17 mouse cellular contexts compared by ENCODE assay signal in genomic region chr12:12274115-12274514, GRCm38 (mm10). TPM values are rescaled to one million over a fixed set of nuclear protein-coding genes. Genes with fewer than 3 reads are reported as not detected.
DNase-seq lines count a peak whose midpoint lies in the region; ATAC-seq and TF ChIP-seq lines count a peak whose summit lies in the region.
"Had no signal": no experiment of that assay in that cellular context is flagged by ENCODE, and none has a peak within 500 bp of the region (broad histone marks: within the 10 kb centered on the region; RNA-seq: fewer than 3 reads in every experiment).

No protein-coding gene starts in this region.

- DNase-seq in heart, adult 18-20 months, result no peak
- DNase-seq in ZHBTc4 (ENCODE audit: low read depth, low spot score), result peak; percentile 46
- no peak for DNase-seq in embryonic facial prominence, embryonic 14.5 days (ENCODE audit: low spot score)
- peak; percentile 92 for DNase-seq in heart, postnatal 0 days (ENCODE audit: low spot score)
- no peak for DNase-seq in cerebellum, adult 18-20 months
- no peak for DNase-seq in adrenal gland, adult 18-20 months (ENCODE audit: low spot score in 2 of 2)
- DNase-seq in left cerebral cortex, postnatal 36 days (ENCODE audit: low spot score in 2 of 2), result no peak
- DNase-seq: adrenal gland, postnatal 14 days; cerebellum, adult 11 months; gastrocnemius, postnatal 10 days; lung, embryonic 14.5 days; right cerebral cortex, postnatal 25 days had no signal

- H3K4me3 ChIP-seq in heart, embryonic 11.5 days (ENCODE audit: low read depth, low read length), result no peak overlapping the region
- no peak overlapping the region for H3K4me3 ChIP-seq in embryonic facial prominence, embryonic 14.5 days (ENCODE audit: low read depth, low read length)
- no peak overlapping the region for H3K4me3 ChIP-seq in heart, postnatal 0 days (ENCODE audit: low read depth, low read length)
- H3K4me3 ChIP-seq: megakaryocyte, embryonic 14.5 days; neural tube, embryonic 13.5 days had no signal

- H3K9me3 ChIP-seq in heart, embryonic 11.5 days (replicated peaks; ENCODE audit: control insufficient read depth, low read length), result no peaks in the 10 kb centered on the region
- H3K9me3 ChIP-seq in embryonic facial prominence, embryonic 14.5 days (ENCODE audit: control insufficient read depth, low read length), result no peaks in the 10 kb centered on the region
- H3K9me3 ChIP-seq in heart, postnatal 0 days (replicated peaks; ENCODE audit: control insufficient read depth, low read length), result no peaks in the 10 kb centered on the region
- H3K9me3 ChIP-seq: megakaryocyte, embryonic 14.5 days; neural tube, embryonic 13.5 days had no signal

- no peak for TF ChIP-seq CTCF in heart, postnatal 0 days (IDR thresholded peaks at IDR 0.05; ENCODE audit: low read depth)

- 0 out of 2 replicates have a peak overlapping the region, but pooled peaks have one; percentile 34 for H3K9ac ChIP-seq in heart, embryonic 11.5 days (ENCODE audit: low read depth, low read length)
- no peak overlapping the region for H3K9ac ChIP-seq in embryonic facial prominence, embryonic 14.5 days (ENCODE audit: low read depth, low read length)
- no peak overlapping the region for H3K9ac ChIP-seq in heart, postnatal 0 days (replicated peaks; ENCODE audit: low read depth, low read length)
- H3K9ac ChIP-seq: lung, embryonic 14.5 days; neural tube, embryonic 13.5 days had no signal

- H3K27ac ChIP-seq in heart, embryonic 11.5 days (ENCODE audit: low read depth, low read length), result peak overlapping the region; percentile 46
- H3K27ac ChIP-seq in embryonic facial prominence, embryonic 14.5 days (replicated peaks; ENCODE audit: low read depth, low read length), result peak overlapping the region; percentile 39; the same call in 1 of the 2 replicates
- H3K27ac ChIP-seq in heart, postnatal 0 days (ENCODE audit: low read depth), result no peak overlapping the region
- H3K27ac ChIP-seq: hindbrain, postnatal 0 days; neural tube, embryonic 13.5 days had no signal

- 7% methylated on average over 6 of the region's 6 CpGs for WGBS in heart, embryonic 11.5 days (ENCODE audit: insufficient replicate concordance)
- 13% methylated on average over 6 of the region's 6 CpGs for WGBS in embryonic facial prominence, embryonic 14.5 days
- 12% methylated on average over 6 of the region's 6 CpGs for WGBS in heart, postnatal 0 days

- 0 out of 2 replicates have a peak, but pooled peaks cover 2% of the 10 kb centered on the region for H3K36me3 ChIP-seq in heart, embryonic 11.5 days (ENCODE audit: control insufficient read depth, insufficient read depth, low read length)
- H3K36me3 ChIP-seq in embryonic facial prominence, embryonic 14.5 days (ENCODE audit: control insufficient read depth, insufficient read depth, low read length), result no peaks in the 10 kb centered on the region
- no peaks in the 10 kb centered on the region for H3K36me3 ChIP-seq in heart, postnatal 0 days (replicated peaks; ENCODE audit: control insufficient read depth, insufficient read depth, low read length)

- peaks cover 64% of the 10 kb centered on the region for H3K4me1 ChIP-seq in heart, embryonic 11.5 days (ENCODE audit: control insufficient read depth, insufficient read depth, low read length)
- H3K4me1 ChIP-seq in embryonic facial prominence, embryonic 14.5 days (ENCODE audit: control insufficient read depth, insufficient read depth, low read length), result peaks cover 15% of the 10 kb centered on the region
- H3K4me1 ChIP-seq in heart, postnatal 0 days (ENCODE audit: control insufficient read depth, insufficient read depth), result peaks cover 27% of the 10 kb centered on the region

- ATAC-seq in heart, embryonic 11.5 days (replicated peaks; ENCODE audit: insufficient number of reproducible peaks, low FRiP score, low TSS enrichment), result peak; percentile 66; the same call in 1 of the 2 replicates
- ATAC-seq in embryonic facial prominence, embryonic 14.5 days (ENCODE audit: low read depth), result no peak
- peak; percentile 96 for ATAC-seq in heart, postnatal 0 days (ENCODE audit: insufficient read depth, low read depth)
- ATAC-seq: hindbrain, postnatal 0 days had no signal

- no peaks in the 10 kb centered on the region for H3K27me3 ChIP-seq in heart, embryonic 11.5 days (ENCODE audit: control insufficient read depth, insufficient read depth, low read length)
- no peaks in the 10 kb centered on the region for H3K27me3 ChIP-seq in embryonic facial prominence, embryonic 14.5 days (replicated peaks; ENCODE audit: control insufficient read depth, insufficient read depth, low read length)
- H3K27me3 ChIP-seq in heart, postnatal 0 days (ENCODE audit: control insufficient read depth, insufficient read depth, low read length), result no peaks in the 10 kb centered on the region
- H3K27me3 ChIP-seq: neural tube, embryonic 13.5 days had no signal

- TF ChIP-seq EP300 in heart, postnatal 0 days (IDR thresholded peaks at IDR 0.05; ENCODE audit: low read depth), result peak; percentile 99

- intact Hi-C loops in left cerebral cortex, postnatal 36 days (cut with DNase I), result no loop called here

- peak overlapping the region; percentile 29 for H3K4me2 ChIP-seq in heart, embryonic 11.5 days
- peak overlapping the region; percentile 26 for H3K4me2 ChIP-seq in embryonic facial prominence, embryonic 14.5 days (ENCODE audit: low read depth, low read length)
- peak overlapping the region; percentile 34 for H3K4me2 ChIP-seq in heart, postnatal 0 days (ENCODE audit: low read depth, low read length)
- H3K4me2 ChIP-seq: lung, embryonic 14.5 days; neural tube, embryonic 13.5 days had no signal

RNA-seq across cellular contexts. Expression of gene Fam49a, which starts 12.2 kb away (rescaled TPM):
- polyA plus RNA-seq in heart, embryonic 11.5 days (2014; fragmentation: Nextera tagmentation; extraction: Ambion mirVana), result 48.9 and 63.7 TPM in 2 replicates
- 10 to 100 TPM; 11.2 to 12.2 TPM for total RNA-seq in heart, adult 18-20 months (2021)
- 14.4 and 16.0 TPM in 2 replicates for polyA plus RNA-seq in embryonic facial prominence, embryonic 14.5 days (2014; fragmentation: Nextera tagmentation; extraction: Ambion mirVana)
- 12.4 and 21.6 TPM in 2 replicates for total RNA-seq in heart, postnatal 0 days (2014; rRNA removed; ENCODE audit: low replicate concordance)
- 15.3 and 16.5 TPM in 2 replicates for polyA plus RNA-seq in heart, postnatal 0 days (2015; fragmentation: Nextera tagmentation; extraction: Ambion mirVana)
- 10 to 100 TPM; 15.0 to 18.8 TPM for total RNA-seq in adrenal gland, adult 18-20 months (2021)
- 100 to 1,000 TPM; 185 to 197 TPM for total RNA-seq in left cerebral cortex, postnatal 36 days (2021)
- polyA plus RNA-seq: C2C12 had no signal

Comparison
In these comparisons a context has a peak if more than half of its experiments do, and no peak if none do; other contexts are left out.
1. DNase-seq: peak in ZHBTc4 (single experiment) and heart, postnatal 0 days (single experiment); none in heart, adult 18-20 months (0 of 2), embryonic facial prominence, embryonic 14.5 days (single experiment), cerebellum, adult 18-20 months (0 of 2), adrenal gland, adult 18-20 months (0 of 2) and left cerebral cortex, postnatal 36 days (0 of 2).
2. Peak in every context shown above with its lines, with median percentiles within 50 percentile points of each other: H3K4me2 ChIP-seq.